Mouse (Mus musculus) limb, embryonic 15.5 days (tissue): ENCODE results near the gene Ryr1. TPM values are rescaled to one million over a fixed set of nuclear protein-coding genes. Genes with fewer than 3 reads are reported as not detected.

ENCODE experiments used
- ATAC-seq: fragments of 200-750 bp; cut with Nextera tagmentation; 2 replicates; pipeline ENCODE4 v1.8.0; 2017; ENCODE audit warnings: low read depth, moderate TSS enrichment; ENCODE audit not compliant: insufficient number of reproducible peaks, low FRiP score, low TSS enrichment
- H3K27ac ChIP-seq: fragments of 300-500 bp; sonication (generic); 2 replicates; pipeline ENCODE4 v1.5.1; 2015; ENCODE audit warnings: moderate library complexity, mild to moderate bottlenecking, inconsistent platforms
- H3K27me3 ChIP-seq: fragments of 300-500 bp; sonication (generic); 2 replicates; pipeline ENCODE4 v1.6.1; 2015; ENCODE audit warnings: inconsistent platforms
- H3K36me3 ChIP-seq: fragments of 300-500 bp; sonication (generic); 2 replicates; pipeline ENCODE4 v1.6.1; 2015; ENCODE audit warnings: inconsistent platforms
- H3K4me1 ChIP-seq: fragments of 300-500 bp; sonication (generic); 2 replicates; pipeline ENCODE4 v1.6.1; 2015; ENCODE audit warnings: inconsistent platforms
- H3K4me2 ChIP-seq: fragments of 300-500 bp; sonication (generic); 2 replicates; pipeline ENCODE4 v1.6.1; 2015; ENCODE audit warnings: mild to moderate bottlenecking, inconsistent platforms
- H3K4me3 ChIP-seq: fragments of 300-500 bp; sonication (generic); 2 replicates; pipeline ENCODE4 v1.5.1; 2015; ENCODE audit warnings: mild to moderate bottlenecking, inconsistent platforms
- H3K9ac ChIP-seq: fragments of 300-500 bp; sonication (generic); 2 replicates; pipeline ENCODE4 v1.6.1; 2015; ENCODE audit warnings: inconsistent platforms
- H3K9me3 ChIP-seq: fragments of 300-500 bp; sonication (generic); 2 replicates; pipeline ENCODE4 v1.6.1; 2016; ENCODE audit warnings: inconsistent platforms
- WGBS: fragments of 180-500 bp; shearing (Covaris S2); methylation state at CpG from one replicate; pipeline ENCODE4 v1.1.7; 2015; 5-methylcytosine and 5-hydroxymethylcytosine counted together
- polyA plus RNA-seq: library from polyadenylated mRNA; unstranded; fragments of >200 nt; fragmentation: Nextera tagmentation; extraction: Ambion mirVana; gene quantifications from 2 replicates; pipeline ENCODE4 v1.2.1, GENCODE M21; 2015

Gene Ryr1
- polyA plus RNA-seq, 1 experiment from 2014 or later: 5.1 TPM

- Histone ChIP-seq H3K4me1 (peaks cover 9% of the 10 kb centered on the region), H3K4me3 (no peak overlapping the region)
- WGBS: 90% methylated on average over 8 of the region's 8 CpGs
Measured at GRCm38 (mm10) chr7:29022479-29022878, 102.5 kb downstream of the Ryr1 start.

GRCm38 (mm10) chr7:29019447-29020220 is 105.3 kb downstream of the Ryr1 start:
- H3K27ac ChIP-seq: no peak overlapping the region

More at GRCm38 (mm10) chr7:29022479-29022878, 102.5 kb downstream of the Ryr1 start:
- Histone ChIP-seq H3K4me2 (no peak overlapping the region), H3K36me3 (no peaks in the 10 kb centered on the region), H3K27ac (no peak overlapping the region), H3K27me3 (peaks cover 38% of the 10 kb centered on the region), H3K9me3 (no peaks in the 10 kb centered on the region), H3K9ac (no peak overlapping the region)
- no peak for ATAC-seq

GRCm38 (mm10) chr7:29017222-29017621 is 107.8 kb downstream of the Ryr1 start:
- no peaks in the 10 kb centered on the region; the same call in 1 of the 2 replicates for H3K36me3 ChIP-seq
- no peak overlapping the region for H3K27ac ChIP-seq
- no peaks in the 10 kb centered on the region for H3K9me3 ChIP-seq
- no peak overlapping the region for H3K4me2 ChIP-seq
- peaks cover 9% of the 10 kb centered on the region for H3K4me1 ChIP-seq
- H3K27me3 ChIP-seq: peaks cover 38% of the 10 kb centered on the region
- ATAC-seq: no peak
- WGBS: 79% methylated on average over 7 of the region's 7 CpGs
- H3K4me3 ChIP-seq: no peak overlapping the region
- no peak overlapping the region for H3K9ac ChIP-seq

More at GRCm38 (mm10) chr7:29019447-29020220, 105.3 kb downstream of the Ryr1 start:
- peak overlapping the region; percentile 46 for H3K4me3 ChIP-seq
- H3K36me3 ChIP-seq: no peaks in the 10 kb centered on the region; the same call in 1 of the 2 replicates
- H3K9ac ChIP-seq: 0 out of 2 replicates have a peak overlapping the region, but pooled peaks have one; percentile 10
- no peak for ATAC-seq
- peaks cover 38% of the 10 kb centered on the region for H3K27me3 ChIP-seq
- H3K4me1 ChIP-seq: peaks cover 9% of the 10 kb centered on the region
- H3K4me2 ChIP-seq: peak overlapping the region; percentile 87
- 3% methylated on average over 85 of the region's 88 CpGs for WGBS
- no peaks in the 10 kb centered on the region for H3K9me3 ChIP-seq

GRCm38 (mm10) chr7:29016440-29016839 is 108.5 kb downstream of the Ryr1 start:
- H3K9ac ChIP-seq: no peak overlapping the region
- no peak for ATAC-seq
- peaks cover 9% of the 10 kb centered on the region for H3K4me1 ChIP-seq
- H3K36me3 ChIP-seq: no peaks in the 10 kb centered on the region; the same call in 1 of the 2 replicates
- peaks cover 38% of the 10 kb centered on the region for H3K27me3 ChIP-seq
- WGBS: 83% methylated on average over 7 of the region's 7 CpGs
- H3K4me2 ChIP-seq: no peak overlapping the region
- H3K4me3 ChIP-seq: no peak overlapping the region
- no peak overlapping the region for H3K27ac ChIP-seq
- H3K9me3 ChIP-seq: no peaks in the 10 kb centered on the region

- H3K36me3 ChIP-seq: no peaks in the 10 kb centered on the region; the same call in 1 of the 2 replicates
- H3K9ac ChIP-seq: no peak overlapping the region
- peaks cover 8% of the 10 kb centered on the region for H3K4me1 ChIP-seq
- ATAC-seq: no peak
- H3K27ac ChIP-seq: no peak overlapping the region
- peaks cover 26% of the 10 kb centered on the region for H3K27me3 ChIP-seq
- H3K4me2 ChIP-seq: no peak overlapping the region
- no peaks in the 10 kb centered on the region for H3K9me3 ChIP-seq
- no peak overlapping the region for H3K4me3 ChIP-seq
- 100% methylated on average over 1 of the region's 1 CpGs for WGBS
Measured at GRCm38 (mm10) chr7:29014984-29015383, 110.0 kb downstream of the Ryr1 start.

- no peak overlapping the region for H3K9ac ChIP-seq
- H3K9me3 ChIP-seq: no peaks in the 10 kb centered on the region
- H3K27me3 ChIP-seq: no peaks in the 10 kb centered on the region
- H3K36me3 ChIP-seq: no peaks in the 10 kb centered on the region
- no peak for ATAC-seq
- WGBS: 73% methylated on average over 9 of the region's 9 CpGs
- H3K4me1 ChIP-seq: no peaks in the 10 kb centered on the region
- no peak overlapping the region for H3K4me3 ChIP-seq
- no peak overlapping the region for H3K4me2 ChIP-seq
- no peak overlapping the region for H3K27ac ChIP-seq
Measured at GRCm38 (mm10) chr7:29008714-29009113, 116.3 kb downstream of the Ryr1 start.

GRCm38 (mm10) chr7:29008171-29008570 is 116.8 kb downstream of the Ryr1 start:
- WGBS: 94% methylated on average over 10 of the region's 10 CpGs
- H3K4me2 ChIP-seq: no peak overlapping the region
- no peak overlapping the region for H3K27ac ChIP-seq
- no peaks in the 10 kb centered on the region for H3K4me1 ChIP-seq
- no peaks in the 10 kb centered on the region for H3K36me3 ChIP-seq
- no peak overlapping the region for H3K4me3 ChIP-seq
- H3K9ac ChIP-seq: no peak overlapping the region
- ATAC-seq: no peak
- H3K27me3 ChIP-seq: no peaks in the 10 kb centered on the region
- no peaks in the 10 kb centered on the region for H3K9me3 ChIP-seq

GRCm38 (mm10) chr7:29007224-29008101 is 117.5 kb downstream of the Ryr1 start:
- no peaks in the 10 kb centered on the region for H3K4me1 ChIP-seq

GRCm38 (mm10) chr7:29000651-29001605 is 124.1 kb downstream of the Ryr1 start:
- H3K4me1 ChIP-seq: peaks cover 12% of the 10 kb centered on the region
- H3K4me3 ChIP-seq: peak overlapping the region; percentile 51
- 5% methylated on average over 43 of the region's 43 CpGs for WGBS
- ATAC-seq: peak; percentile 66
- peak overlapping the region; percentile 54 for H3K9ac ChIP-seq
- H3K9me3 ChIP-seq: no peaks in the 10 kb centered on the region; the same call in 1 of the 2 replicates
- peak overlapping the region; percentile 85 for H3K4me2 ChIP-seq
- H3K36me3 ChIP-seq: no peaks in the 10 kb centered on the region
- no peaks in the 10 kb centered on the region for H3K27me3 ChIP-seq
- peak overlapping the region; percentile 43; the same call in 1 of the 2 replicates for H3K27ac ChIP-seq

More at GRCm38 (mm10) chr7:29007224-29008101, 117.5 kb downstream of the Ryr1 start:
- no peak for ATAC-seq
- WGBS: 75% methylated on average over 9 of the region's 9 CpGs
- H3K27me3 ChIP-seq: no peaks in the 10 kb centered on the region
- H3K9ac ChIP-seq: no peak overlapping the region
- no peak overlapping the region for H3K4me3 ChIP-seq
- no peaks in the 10 kb centered on the region for H3K36me3 ChIP-seq
- H3K27ac ChIP-seq: no peak overlapping the region
- H3K4me2 ChIP-seq: no peak overlapping the region
- H3K9me3 ChIP-seq: no peaks in the 10 kb centered on the region

GRCm38 (mm10) chr7:28993402-28993801 is 131.6 kb downstream of the Ryr1 start:
- ATAC-seq: no peak
- Histone ChIP-seq H3K4me1 (no peaks in the 10 kb centered on the region), H3K4me3 (no peak overlapping the region), H3K9ac (no peak overlapping the region), H3K9me3 (no peaks in the 10 kb centered on the region; the same call in 1 of the 2 replicates), H3K4me2 (no peak overlapping the region), H3K36me3 (no peaks in the 10 kb centered on the region), H3K27me3 (no peaks in the 10 kb centered on the region), H3K27ac (no peak overlapping the region)
- 84% methylated on average over 3 of the region's 3 CpGs for WGBS

GRCm38 (mm10) chr7:28992997-28993396 is 132.0 kb downstream of the Ryr1 start:
- WGBS: 88% methylated on average over 3 of the region's 3 CpGs

More at GRCm38 (mm10) chr7:28992997-28993396, 132.0 kb downstream of the Ryr1 start:
- H3K9me3 ChIP-seq: no peaks in the 10 kb centered on the region; the same call in 1 of the 2 replicates
- ATAC-seq: no peak
- no peak overlapping the region for H3K4me3 ChIP-seq
- H3K9ac ChIP-seq: no peak overlapping the region
- H3K4me2 ChIP-seq: no peak overlapping the region
- H3K27ac ChIP-seq: no peak overlapping the region
- no peaks in the 10 kb centered on the region for H3K27me3 ChIP-seq
- H3K4me1 ChIP-seq: no peaks in the 10 kb centered on the region
- no peaks in the 10 kb centered on the region for H3K36me3 ChIP-seq
